Mouse (Mus musculus): ENCODE data around the gene Defb47. TPM values are rescaled to one million over a fixed set of nuclear protein-coding genes. Genes with fewer than 3 reads are reported as not detected.

Gene Defb47
- polyA plus RNA-seq, 1 experiment from 2014 or later: not detected

Other genes with a start within 250 kb of the Defb47 start
- 26.1 and 32.1 TPM in 2 replicates for gene Ints6, start 236.9 kb upstream of the Defb47 start, polyA plus RNA-seq (2014; fragmentation: Nextera tagmentation; extraction: Ambion mirVana)
- gene Wdfy2, start 160.4 kb upstream of the Defb47 start, polyA plus RNA-seq (2014; fragmentation: Nextera tagmentation; extraction: Ambion mirVana): 5.2 and 12.1 TPM in 2 replicates
- gene Defb48, start 13.6 kb upstream of the Defb47 start, polyA plus RNA-seq (2014; fragmentation: Nextera tagmentation; extraction: Ambion mirVana): not detected in 2 replicates
- gene Defb43, start 13.7 kb downstream of the Defb47 start, polyA plus RNA-seq (2014; fragmentation: Nextera tagmentation; extraction: Ambion mirVana): not detected in 2 replicates
- 0.57 TPM in 1 of 2 replicates, not detected in the other for gene Defb42, start 48.9 kb downstream of the Defb47 start, polyA plus RNA-seq (2014; fragmentation: Nextera tagmentation; extraction: Ambion mirVana)
- not detected in 2 replicates for gene Defb30, start 51.9 kb downstream of the Defb47 start, polyA plus RNA-seq (2014; fragmentation: Nextera tagmentation; extraction: Ambion mirVana)

Measured in kidney, embryonic 14.5 days (tissue).